Mouse (Mus musculus) embryo, embryonic 9.5 days (tissue): ENCODE results near the gene Gabarapl1.
A peak's percentile ranks its signal among the peaks of the same experiment; 100 is the strongest.

ENCODE experiments used
- DNase-seq: peaks from one replicate; pipeline ENCODE4 v3.0.0-alpha.2; 2017; ENCODE audit errors: extremely low spot score

The Gabarapl1 gene

DNA sequence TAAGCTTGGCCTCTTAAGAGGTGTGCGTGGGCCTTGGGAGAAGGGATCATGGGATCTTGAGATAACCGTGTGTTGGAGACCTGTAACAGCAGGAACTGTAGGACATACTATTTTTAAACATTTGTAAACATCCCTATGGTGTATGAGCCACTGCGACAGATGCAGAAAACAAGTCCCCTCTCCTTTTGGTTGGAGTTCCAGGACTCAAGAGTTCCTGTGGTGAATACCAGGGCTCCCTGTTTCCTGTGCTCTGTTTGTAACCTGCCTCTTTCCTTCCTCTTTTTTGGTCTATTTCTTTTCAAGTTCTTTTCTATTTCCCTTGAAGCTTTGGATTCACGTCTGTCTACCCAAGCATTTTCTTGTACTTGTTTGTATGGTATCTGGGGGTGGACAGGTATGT is 2.8 kb downstream of the Gabarapl1 start:
- no peak for DNase-seq

GRCm38 (mm10) chr6:129538555-129538954 is 5.6 kb downstream of the Gabarapl1 start:
- DNase-seq, result no peak

GRCm38 (mm10) chr6:129541931-129542330 is 9.0 kb downstream of the Gabarapl1 start:
- DNase-seq, result no peak

GRCm38 (mm10) chr6:129542540-129542939 is 9.6 kb downstream of the Gabarapl1 start:
- DNase-seq, result no peak

- peak; percentile 42 for DNase-seq
These were observed 11.0 kb downstream of the Gabarapl1 start for GRCm38 (mm10) chr6:129543709-129544606.

GRCm38 (mm10) chr6:129547277-129547676 is 14.3 kb downstream of the Gabarapl1 start:
- no peak for DNase-seq

DNA sequence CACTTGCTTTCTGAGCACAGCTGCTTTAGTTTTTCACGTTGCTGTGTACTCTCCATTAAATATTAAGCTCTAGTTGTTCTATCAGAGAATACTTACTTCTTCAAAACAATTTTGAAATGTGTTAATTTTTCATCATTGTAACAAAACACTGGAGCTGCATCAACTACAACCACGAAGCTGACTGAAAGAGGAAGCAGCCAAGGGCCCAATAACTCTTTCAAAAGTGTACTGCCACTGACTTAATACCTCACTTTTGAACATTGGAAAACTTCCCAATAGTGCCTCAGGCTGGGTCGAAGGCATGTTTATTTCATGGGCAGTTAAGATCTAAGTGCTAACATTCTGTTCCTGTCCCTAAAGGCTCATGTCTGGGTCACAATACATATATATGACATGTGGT is 15.0 kb downstream of the Gabarapl1 start:
- DNase-seq, result no peak

GRCm38 (mm10) chr6:129557298-129558023 is 24.5 kb downstream of the Gabarapl1 start:
- no peak for DNase-seq

GRCm38 (mm10) chr6:129558946-129559640 is 26.1 kb downstream of the Gabarapl1 start:
- peak; percentile 71 for DNase-seq

DNA sequence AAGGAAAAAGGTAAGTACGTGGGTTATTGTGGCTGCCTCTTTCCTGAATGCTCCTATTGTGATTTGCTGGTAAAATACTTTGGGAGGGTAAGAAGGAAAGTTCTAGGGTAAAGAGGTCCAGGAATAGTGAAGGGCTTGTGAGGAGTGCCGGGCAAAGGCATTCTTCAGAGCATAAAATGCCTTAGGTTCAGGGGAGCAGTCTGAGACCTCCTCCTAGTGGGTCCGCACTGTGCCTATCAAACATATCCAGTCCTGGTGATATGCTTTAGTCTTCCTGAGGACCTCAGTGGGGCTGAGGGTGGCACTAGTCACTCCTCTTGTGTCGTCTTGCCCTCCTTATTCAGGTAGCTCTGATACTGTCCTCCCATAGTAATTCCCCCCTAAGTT is 26.7 kb downstream of the Gabarapl1 start:
- DNase-seq, result no peak

GRCm38 (mm10) chr6:129565257-129565656 is 32.3 kb downstream of the Gabarapl1 start:
- DNase-seq, result no peak

GRCm38 (mm10) chr6:129575315-129575714 is 42.4 kb downstream of the Gabarapl1 start:
- DNase-seq, result no peak

GRCm38 (mm10) chr6:129577605-129578004 is 44.6 kb downstream of the Gabarapl1 start, which contains the start of gene Klre1:
Gene Klre1 (plus strand): TSS chr6:129577905.
- DNase-seq, result no peak

GRCm38 (mm10) chr6:129581274-129581673 is 48.3 kb downstream of the Gabarapl1 start:
- DNase-seq, result no peak

GRCm38 (mm10) chr6:129581896-129582295 is 48.9 kb downstream of the Gabarapl1 start:
- no peak for DNase-seq

GRCm38 (mm10) chr6:129583014-129583413 is 50.1 kb downstream of the Gabarapl1 start:
- no peak for DNase-seq

- no peak for DNase-seq
These were observed 58.5 kb downstream of the Gabarapl1 start, which contains the start of gene Klrd1 for GRCm38 (mm10) chr6:129591508-129591907. Gene Klrd1 (plus strand): TSS chr6:129591782.
